Mouse (Mus musculus) right cerebral cortex, adult 2 months (tissue): ENCODE data around the gene 2610008E11Rik.
"Not testable (repeated sequence)": the region's sequence is repeated elsewhere in the genome, so short reads cannot be mapped to it uniquely, and the experiment has no call there.

Source experiments
- DNase-seq, 2 experiments: peaks; one replicate each; pipeline ENCODE4 v3.0.0; 2021 to 2022; ENCODE audit warnings: low spot score in 2 of 2

The 2610008E11Rik gene

DNA sequence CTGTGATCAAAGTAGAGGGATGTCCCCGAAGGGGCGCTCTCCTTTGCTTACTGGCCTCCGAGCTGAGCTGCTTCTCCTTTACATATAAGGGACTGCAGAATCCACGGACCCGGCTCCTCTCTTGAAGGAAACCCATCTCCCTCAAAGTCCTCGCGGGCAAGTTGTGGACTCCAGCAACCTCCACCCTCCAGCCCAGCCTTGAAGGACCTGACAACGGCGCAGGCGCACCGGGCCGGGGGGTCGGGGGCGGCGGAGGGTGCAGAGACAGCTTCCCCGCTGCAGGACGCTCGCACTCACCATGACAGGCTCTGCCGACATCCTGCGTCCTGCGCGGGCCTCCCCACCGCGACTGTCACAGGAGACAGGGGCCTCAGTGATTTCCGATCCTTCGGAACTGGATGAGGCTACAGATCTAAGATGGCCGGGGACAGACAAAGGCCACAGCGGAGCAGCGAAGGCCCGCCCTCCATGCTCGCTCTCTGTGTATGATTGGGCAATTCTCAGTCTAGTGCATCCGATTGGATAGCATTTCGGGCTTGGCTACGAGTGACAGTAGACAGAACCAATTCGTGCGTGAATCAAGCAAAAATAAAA lies at the start of gene 2610008E11Rik:
2610008E11Rik (minus strand) TSS at position 440 of the 594 bp plus-strand sequence.
- DNase-seq: peak; percentile 96 to 97

GRCm38 (mm10) chr10:79116125-79116849 lies 18.9 kb upstream of the 2610008E11Rik start:
- DNase-seq: peak; percentile 54 to 62

DNA sequence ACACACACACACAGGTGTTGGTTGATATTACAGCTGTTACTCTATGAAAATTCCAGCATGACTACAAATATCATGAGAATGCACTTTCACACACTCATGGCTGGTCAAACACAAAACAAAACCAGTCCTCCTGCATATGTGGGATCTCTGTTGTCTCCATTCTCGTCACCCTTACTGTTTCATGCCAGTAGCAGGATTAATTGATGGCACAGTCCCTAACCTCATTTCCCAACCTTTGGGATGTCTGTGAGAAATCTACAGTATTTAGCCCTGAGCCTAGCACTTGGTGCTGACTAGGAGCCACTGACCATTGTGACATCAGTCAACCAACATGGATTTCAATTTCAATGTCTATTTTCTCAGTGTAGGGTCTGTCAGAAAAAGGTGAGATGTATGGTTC lies 17.7 kb upstream of the 2610008E11Rik start:
- no peak for DNase-seq

DNA sequence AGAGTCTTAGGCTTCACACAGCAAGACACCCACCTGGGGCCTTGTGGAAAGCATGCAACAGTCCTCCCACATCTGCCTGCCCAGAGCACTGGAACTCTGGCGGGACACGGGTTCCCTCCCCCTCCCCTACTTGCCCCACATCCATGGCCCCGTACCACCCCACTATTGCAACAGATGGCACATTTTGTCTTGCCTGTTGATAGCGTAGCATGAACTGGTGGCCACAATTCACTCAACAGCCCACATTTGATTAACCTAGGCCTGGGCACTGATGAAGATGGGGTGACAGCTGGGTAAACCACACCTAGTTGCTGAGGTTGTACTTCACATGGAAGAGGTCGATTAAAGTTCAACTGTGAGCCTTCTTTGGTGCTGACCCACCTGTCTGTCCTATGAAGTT lies 13.1 kb upstream of the 2610008E11Rik start:
- DNase-seq: no peak

DNA sequence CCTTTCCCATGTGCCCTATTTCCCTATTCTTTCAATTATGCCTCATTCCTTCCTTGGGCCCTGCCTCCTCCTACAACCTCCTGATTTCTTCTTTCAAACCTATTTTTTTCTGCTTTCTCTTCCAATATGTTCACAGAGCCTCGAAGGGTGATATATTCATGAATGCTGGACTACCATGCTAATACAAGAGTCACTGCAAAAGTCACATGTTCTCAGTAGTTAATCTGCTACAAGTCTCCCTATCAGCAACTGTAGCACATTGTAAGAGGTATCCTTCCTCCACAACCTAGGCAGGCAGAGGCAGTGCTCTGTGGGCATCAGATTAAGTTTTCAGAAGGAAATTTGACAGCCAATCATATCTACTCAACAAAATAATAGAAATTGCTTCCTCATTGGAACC lies 11.8 kb upstream of the 2610008E11Rik start:
- no peak for DNase-seq

- DNase-seq: no peak
Measured at GRCm38 (mm10) chr10:79107531-79107930, 10.1 kb upstream of the 2610008E11Rik start.

DNA sequence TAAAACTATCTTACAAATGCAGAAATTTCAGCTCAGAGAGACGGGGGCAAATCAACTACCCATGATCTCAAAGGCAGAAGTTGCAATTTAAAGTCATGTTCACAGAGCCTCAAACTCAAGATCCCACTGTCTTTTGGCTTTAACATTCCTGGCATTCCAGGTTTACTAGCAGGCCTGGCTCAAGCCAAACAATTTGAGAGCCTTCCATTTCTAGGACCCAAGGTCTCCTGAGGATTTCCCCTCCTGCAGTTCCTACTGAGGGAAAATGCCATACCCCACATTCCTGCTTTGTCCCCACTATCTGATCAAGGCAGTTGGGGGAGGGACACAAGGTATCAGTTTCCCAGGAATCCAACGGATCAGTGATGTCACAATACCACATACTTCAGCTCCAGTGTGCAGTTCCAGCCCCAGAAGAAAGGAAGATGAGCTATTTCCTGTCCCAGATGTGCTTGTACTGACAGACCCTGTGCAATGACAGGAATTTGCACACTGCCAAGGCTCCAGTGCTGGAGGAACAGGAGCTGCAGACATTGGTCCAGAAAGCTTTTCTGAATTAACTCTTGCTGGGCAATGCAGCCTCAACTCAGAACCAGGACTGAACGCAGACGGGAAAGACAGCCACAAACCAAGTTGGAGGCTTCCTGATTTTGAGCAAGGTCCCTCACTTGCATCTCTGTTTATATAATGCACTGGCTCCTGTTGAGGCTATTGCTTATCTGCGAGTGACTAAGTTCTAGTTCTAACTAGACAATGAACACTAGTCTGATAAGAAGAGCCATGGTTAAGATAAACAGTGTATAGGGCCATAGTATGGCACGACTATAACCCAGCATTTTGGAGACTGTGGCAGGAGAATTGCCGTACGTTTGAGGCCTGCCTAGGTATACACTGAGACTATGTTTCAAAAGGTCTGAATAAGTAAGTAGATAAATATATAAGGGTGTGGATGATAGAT lies 9.2 kb upstream of the 2610008E11Rik start:
- no peak for DNase-seq

GRCm38 (mm10) chr10:79096706-79097105 lies 694 bp downstream of the 2610008E11Rik start:
- DNase-seq: no peak

- no peak for DNase-seq
Measured at GRCm38 (mm10) chr10:79091731-79092130, 5.7 kb downstream of the 2610008E11Rik start.

DNA sequence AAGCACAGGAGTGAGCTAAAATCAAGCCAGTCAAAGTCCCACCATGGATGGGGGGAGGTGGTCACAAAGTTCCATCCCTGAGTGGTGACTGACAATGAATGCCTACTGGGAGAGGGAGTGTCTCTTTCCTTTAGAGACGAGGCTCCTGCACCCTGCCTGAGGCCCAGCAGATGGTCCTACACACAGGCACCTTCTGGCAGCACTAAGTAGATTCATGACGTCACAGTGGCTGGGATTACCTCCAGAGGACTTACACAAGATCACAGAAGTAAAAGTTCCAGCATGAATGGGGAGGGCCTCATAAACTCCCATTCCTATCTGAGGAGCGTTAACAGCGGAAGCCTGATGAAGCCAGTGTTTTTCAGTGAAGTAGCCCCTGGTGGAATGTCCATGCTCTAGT lies 8.4 kb downstream of the 2610008E11Rik start:
- DNase-seq: no peak

DNA sequence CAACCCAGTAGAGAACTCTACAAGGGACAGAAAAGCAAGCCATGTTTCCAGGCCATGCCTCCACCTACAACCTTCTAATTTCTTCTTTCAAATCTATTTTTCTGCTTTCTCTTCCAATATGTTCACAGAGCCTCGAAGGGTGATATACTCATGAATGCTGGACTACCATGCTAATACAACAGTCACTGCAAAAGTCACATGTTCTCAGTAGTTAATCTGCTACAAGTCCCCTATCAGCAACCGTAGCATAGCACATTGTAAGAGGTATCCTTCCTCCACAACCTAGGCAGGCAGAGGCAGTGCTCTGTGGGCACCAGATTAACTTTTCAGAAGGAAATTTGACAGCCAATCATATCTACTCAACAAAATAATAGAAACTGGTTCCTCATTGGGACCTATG lies 10.8 kb downstream of the 2610008E11Rik start:
- no peak for DNase-seq

- not testable (repeated sequence) for DNase-seq
Measured at GRCm38 (mm10) chr10:79057370-79057769, 40.0 kb downstream of the 2610008E11Rik start.

DNA sequence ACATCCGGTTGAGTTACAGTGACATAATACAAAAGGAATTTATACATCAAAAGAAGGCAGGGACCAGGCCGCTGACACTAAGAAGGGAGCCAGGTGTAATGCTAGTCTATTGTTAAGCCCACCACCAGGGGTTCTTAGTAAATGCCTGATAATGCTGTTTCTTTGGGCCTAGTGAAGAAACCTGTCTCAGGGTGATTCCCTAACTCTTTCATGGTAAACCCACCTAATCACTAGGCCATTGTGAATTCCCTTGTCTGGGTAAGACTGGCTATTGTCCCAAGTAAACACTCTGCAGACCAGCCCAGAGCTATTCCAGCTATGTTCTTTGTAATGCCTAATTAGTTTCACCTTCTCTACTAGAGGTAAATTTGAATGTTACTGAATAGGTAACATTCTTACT lies 54.9 kb downstream of the 2610008E11Rik start:
- DNase-seq: not testable (repeated sequence)

GRCm38 (mm10) chr10:79028441-79028840 lies 69.0 kb downstream of the 2610008E11Rik start, which contains the start of gene Olfr57:
Gene Olfr57 (plus strand): TSS chr10:79028741.
- no peak for DNase-seq
